Mouse (Mus musculus) right cerebral cortex, postnatal 36 days (tissue): ENCODE measurements around the gene Rgs9.
"Not testable (repeated sequence)": the region's sequence is repeated elsewhere in the genome, so short reads cannot be mapped to it uniquely, and the experiment has no call there.

Experiments
- DNase-seq, 2 experiments: peaks; one replicate each; pipeline ENCODE4 v3.0.0; 2022; ENCODE audit warnings: low spot score in 2 of 2, mixed read lengths in 1 of 2

Rgs9 gene

DNA sequence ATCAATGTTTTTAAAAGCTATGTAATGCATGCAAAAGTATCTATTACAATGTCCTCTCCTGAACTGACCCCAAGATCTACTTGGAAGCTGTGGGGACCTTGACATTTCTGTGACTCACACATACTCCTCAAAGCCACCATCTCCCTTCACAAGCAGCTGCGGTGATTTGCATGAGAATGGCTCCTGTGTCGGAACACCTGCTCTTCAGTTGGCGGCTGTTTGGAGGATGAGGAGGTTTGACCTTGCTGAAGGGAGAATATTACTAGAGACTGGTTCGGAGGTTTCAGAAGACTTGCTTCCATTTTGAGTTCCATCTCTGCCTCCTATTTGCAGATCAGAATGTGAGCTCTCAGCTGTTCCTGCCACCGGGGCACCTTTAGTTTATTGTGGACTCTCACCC, 7.8 kb upstream of the Rgs9 start:
- no peak for DNase-seq

DNA sequence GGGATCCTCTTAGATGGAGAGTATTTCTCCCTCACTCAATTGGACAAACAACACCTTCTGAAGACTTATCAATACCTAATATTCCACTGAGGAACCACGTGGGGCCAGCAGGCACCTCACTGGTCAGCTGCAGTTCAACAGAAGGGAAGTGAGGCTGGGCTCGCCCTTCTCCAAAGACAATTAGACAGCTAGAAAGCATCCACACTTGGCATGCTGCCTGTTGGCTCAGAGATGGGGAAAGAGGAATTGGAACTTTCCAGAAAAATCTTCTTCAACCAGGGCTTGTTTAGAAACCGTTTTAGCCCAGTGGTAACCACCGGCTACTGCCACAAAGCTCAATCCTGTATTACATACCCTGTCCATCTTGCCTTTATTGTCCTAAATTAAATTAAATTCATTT, 4.4 kb upstream of the Rgs9 start:
- no peak for DNase-seq

DNA sequence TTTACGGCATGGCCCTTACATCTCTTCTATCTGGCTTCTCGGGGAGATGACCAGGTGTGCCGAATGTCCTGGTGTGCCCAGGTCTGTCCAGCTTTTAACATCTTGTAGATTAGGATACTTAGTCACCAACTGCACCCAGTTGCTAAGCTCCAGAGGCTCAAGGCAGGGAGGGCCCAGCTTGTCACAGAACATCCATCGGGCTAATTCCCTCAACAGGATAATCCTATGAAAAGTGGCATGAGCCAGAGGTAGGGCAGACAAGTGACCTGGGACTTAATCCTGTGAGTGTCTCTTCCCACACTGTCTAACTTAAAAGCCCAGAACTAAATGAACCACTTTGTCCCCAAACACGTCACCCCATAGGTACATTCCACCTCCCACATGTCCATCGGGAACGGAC, 898 bp downstream of the Rgs9 start:
- no peak for DNase-seq

DNA sequence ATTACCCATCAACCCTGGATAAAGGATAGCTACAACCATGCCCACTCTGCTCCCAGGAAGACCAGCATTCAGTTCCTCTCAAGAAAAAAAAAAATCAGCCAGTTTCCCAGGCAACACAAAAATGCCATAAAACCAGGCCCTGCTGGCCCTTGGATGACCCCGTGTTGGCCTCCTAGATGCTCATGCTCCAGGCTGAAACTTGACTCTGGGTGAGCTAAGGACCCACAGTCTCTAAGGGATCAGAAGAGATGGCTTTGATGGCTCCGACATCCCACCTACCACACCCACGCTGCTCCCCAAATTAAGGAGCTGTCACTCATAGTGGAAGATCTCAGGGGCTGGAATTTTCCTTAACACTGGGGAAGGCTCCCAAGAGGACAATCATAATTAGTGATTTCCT, 5.9 kb downstream of the Rgs9 start:
- no peak for DNase-seq

DNA sequence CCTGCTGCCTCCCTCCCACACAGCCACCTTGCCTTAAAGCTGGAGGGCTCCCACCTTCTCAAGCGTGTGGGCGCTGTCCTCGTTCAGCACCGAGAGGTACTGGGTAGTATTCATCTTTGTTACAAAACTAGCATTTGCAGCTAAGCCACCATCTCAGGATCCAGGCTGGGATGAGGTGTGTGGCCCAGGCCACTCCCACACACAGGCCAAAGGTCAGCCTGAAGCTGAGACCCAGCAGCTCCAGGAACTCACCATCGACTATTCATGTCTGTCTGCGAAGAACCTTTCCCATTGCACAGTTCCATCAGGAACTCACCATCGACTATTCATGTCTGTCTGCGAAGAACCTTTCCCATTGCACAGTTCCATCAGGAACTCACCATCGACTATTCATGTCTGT, 8.6 kb downstream of the Rgs9 start:
- DNase-seq, result not testable (repeated sequence)

DNA sequence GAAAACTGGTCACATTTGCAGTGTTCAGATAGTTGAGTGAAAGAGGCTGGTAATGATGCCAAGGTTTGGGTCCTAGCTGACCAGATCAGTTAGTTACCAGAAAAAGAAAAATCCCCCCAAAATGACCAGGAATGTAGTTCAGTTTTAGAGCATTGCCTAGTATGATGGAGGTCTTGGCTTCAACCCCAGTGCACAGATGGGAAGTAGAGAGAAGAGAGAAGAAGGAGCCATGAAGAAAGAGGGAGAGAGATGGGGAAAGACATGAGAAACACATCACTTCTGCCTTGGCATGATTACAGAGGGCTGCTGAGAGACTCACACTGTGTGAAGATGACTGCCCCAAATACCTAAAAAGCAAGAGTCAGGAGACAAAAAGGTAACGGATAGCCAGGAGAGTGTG, 13.1 kb downstream of the Rgs9 start:
- no peak for DNase-seq

DNA sequence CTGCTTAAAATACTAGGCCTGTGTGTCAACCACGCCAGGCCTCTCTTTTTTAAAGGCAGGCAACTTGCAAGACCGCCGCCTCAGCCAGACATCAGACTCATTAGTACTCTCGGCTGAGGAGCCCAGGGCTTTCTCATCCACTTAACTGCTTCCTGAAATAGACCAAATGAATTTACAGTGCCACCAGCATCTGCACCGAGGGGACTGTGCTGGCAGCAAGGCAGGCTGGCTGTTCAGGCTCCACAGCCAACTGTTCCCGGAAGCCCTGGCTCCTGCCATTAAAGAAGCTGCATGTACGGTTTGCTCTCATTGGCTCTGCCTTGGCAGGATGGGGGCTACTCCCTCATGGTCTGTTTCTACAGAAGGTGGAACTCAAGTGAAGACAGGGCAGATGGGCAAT, 19.7 kb downstream of the Rgs9 start:
- peak; percentile 25 for DNase-seq

DNA sequence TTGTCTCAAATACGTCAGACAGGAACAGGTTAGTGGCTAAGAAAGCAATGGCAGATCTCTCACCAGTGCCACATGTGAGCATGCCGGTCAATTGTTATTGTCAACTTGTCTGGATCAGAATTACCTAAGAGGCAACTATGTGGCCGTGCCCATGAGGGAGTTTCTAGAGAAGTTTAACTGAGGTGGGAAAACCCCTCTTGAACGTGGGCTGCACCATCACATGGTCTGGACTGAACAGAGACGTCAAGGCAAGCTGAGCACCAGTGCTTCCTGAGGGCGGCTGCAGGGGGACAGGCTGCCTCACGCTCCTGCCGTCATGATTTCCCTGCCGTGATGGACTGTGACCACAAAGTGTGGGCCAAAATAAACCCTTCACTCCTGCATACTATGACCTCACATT, 26.5 kb downstream of the Rgs9 start:
- no peak for DNase-seq

DNA sequence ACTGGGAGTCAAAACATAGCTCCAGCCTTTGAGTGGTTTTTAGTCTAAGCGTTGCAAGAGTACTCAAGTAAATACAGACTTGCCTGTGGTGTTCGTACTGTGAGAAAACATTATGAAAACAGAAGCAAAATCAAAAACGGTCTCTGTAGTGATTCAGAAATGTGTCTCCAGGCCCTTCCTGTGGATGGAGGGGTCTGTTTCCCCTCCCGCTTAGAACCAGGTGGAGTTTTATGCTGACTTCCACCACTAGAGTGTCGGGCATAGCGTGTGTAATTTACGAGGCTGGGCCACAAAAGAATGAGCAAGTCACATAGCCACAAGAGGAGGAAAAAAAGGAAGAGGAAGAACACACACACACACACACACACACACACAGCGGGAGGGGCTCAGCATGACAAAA, 27.6 kb downstream of the Rgs9 start:
- no peak for DNase-seq

DNA sequence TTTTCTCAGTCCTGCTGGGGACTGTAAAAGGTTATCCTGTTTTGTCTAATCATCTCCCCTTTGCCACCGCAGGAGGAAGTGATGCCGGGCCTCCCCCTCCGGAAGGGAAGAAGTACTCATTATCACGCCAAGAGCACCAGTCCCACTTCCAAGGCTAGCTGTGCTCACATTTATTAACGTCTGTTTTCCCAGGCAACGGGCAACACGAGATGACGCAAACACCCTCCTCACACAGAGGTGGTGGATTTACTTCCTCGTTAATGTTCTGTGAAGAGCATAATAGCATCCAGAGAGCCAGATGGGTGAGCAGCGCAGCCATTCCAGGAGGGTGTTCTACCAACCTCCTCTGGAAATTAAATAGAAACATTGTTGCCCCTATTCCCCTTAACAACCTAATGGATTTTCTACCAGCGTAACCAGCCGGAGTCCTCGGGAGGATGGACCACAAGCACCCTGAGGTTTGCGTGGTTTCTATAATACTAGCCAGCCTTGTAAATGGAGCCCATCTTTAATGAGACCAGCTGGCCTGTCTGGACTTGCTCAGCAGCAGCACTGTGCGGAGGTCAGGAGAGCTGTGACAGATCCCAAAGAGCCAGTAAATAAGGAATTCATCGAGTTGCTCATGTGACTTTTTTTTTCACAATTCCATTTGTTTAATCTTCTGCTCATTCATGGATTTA, 28.1 kb downstream of the Rgs9 start:
- no peak for DNase-seq

DNA sequence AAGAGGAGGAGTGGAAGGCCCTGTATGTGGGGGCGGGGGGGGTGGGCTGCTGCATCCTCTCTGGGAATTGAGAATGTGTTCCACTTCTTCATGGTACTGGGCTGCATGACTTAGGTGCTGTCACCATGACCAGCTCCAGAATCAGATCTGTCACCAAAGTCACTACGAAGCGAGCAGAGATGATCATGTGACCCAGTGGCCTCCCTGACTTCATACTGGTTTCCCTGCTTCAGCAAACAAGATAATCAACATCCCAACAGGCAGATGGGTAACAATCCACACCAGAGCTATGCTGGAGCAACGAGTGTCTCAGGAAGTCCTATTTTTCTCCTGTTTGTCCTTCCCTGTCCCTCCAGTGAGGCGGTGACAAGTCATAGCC, 28.7 kb downstream of the Rgs9 start:
- DNase-seq, result no peak

DNA sequence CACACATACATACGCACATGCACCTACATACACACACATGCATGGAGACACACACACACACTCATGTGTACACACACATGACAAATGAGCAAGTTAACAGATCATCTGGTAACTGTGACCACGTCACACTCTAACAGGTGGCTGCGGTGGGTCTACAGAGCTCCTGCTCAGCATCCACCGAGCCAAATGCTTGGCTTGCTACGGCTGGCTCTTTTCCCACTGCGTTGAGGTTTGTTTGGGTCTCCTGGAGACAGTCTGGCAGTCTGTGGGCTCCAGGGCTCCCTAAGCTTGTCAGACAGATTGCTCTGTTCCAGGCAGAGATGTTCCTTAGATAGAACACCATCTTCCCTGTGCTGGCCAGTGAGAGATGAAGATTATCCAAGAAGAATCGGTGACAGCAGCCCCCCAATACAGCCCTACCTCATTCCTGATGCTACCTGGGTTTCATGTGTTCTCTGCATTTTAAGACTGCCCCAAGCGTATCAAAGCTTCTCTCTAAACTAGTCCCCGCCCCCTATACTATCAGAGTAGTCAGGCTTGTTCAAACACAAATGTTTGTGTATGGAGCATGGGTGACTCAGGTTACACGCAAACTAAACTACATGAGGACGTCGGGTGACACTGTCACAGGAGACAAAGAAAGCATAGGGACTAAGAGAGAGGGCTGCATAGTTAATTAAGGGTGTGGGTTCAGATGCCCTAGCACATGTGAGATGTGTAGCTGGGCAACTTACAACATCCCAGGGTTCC, 31.6 kb downstream of the Rgs9 start:
- DNase-seq, result peak; percentile 43 to 50

DNA sequence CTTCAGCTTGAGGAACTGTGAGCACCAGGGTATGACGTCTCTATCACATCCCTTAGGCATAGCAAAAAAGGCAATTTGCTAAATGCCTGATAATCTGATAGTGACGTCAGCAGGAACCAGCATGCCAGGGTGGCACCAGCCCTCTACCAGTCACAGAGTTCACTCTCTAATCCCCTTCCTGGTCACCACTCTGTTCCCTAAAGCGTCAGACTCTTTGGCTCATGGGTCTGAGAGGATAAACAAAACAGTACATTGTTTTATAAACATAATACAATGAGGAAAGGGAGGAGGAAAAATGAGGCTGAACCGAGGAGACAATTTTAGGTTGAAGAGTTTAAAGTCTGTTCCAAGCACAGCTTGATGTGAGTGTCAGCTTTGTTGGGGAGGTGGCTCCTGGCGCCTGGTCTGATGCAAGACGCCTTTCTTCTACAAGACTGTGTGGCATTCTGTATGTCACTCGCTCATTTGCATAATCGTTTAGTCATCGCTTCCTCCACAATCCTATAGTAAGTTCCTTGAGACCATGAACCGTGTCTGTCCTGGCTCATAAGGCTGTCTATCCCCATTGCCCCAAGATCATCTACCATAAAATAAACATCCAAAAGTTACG, 33.7 kb downstream of the Rgs9 start:
- peak; percentile 25 to 67 for DNase-seq

DNA sequence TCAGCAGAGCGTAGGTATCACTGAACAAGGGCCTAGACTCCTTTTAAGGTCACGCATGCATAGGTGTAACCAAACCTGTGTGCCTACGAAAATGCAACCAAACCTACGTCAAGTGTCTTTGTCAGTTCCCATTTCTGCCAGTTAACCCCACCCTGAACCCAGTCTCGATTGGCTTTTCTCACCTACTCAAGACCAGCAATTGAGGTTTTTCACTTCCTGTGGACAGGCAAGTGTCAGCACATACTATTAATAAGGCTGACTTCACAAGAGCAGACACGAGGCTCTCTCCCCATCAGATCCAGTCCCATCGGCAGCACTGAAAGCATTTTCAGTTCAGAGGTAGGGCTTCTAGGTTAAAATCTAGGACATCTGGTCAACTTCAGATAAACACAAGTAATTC, 37.4 kb downstream of the Rgs9 start:
- DNase-seq, result no peak

DNA sequence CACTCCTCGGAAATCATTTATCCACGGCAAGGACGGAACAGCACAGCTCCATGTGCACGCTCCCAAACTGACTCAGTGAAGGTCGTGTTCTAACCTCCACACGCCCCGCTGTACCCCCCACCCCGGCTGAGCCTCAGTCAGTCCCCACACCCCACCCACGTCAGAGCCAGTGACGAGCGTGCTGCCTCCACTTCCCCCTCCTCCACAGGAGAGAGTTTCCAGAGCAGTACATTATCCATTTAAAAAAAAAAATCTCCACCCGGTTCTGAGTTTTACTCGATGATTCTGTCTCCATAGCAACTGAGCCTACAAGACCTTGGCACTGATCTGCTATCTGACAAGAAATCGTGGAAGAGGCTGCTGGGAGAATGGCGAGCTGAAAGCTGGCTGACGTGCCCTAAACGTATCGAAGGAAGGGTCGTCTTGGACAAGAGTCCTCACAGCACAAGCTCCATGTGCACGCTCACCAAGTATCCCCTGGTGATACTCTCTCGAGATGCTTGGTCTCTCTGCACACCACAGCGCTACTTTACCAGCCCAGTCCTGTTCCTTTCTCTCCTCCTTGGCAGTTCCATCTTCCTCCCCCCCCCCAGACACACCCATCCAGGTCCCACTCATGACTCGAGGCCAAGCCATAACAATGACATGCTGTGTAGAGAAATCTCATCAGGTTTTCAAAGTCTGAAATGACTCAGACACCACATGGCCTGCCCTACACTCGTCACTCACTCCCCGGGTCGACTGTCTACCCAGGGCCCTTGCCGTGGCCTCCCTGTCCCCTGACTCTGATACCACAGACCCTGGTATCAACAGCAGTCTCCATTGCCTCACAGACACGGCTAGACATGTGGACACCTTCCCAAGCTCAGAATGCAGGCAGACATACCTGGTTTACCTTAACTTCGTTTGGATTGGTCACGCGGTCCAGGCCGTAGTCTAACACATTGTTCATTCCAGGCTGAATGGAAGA, 38.7 kb downstream of the Rgs9 start:
- DNase-seq, result peak; percentile 51 to 58

DNA sequence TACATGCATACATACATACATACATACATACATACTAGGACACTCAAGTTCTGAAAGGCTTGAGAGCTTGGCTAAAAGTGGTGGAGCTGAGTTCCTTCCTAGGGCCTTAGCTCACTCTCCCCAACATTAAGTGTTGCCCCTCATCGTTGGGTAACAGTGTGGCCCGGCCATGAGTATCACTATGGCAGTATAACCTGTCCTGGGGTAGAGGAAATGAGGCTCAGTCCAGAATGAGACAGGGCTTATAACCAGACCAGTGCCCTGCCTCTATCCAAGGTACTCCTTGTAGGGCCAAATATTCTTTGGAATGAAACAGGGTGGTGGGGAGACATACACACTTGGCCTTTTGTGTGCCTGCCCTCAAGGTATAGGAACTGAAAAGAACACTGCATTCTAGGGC, 40.1 kb downstream of the Rgs9 start:
- DNase-seq, result no peak

DNA sequence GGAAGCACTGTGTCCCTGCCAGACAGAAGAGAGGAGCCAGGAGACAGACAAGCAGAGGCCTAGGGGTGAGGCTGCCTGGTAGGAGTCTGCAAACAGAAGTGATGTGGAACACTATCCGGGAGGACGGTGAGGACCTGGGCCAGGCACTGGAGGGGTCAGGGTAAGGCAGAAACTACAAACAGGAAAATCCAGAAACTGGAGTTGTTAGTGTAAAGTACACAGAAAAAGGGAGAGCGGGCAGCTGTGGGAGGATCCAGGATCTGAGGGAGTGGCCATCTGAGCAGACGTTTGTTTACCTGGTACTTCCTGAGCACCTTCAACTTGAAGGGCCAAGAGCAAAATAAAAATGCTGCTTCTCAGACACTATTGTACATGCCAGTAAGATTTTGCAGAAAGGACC, 42.9 kb downstream of the Rgs9 start:
- DNase-seq, result no peak

DNA sequence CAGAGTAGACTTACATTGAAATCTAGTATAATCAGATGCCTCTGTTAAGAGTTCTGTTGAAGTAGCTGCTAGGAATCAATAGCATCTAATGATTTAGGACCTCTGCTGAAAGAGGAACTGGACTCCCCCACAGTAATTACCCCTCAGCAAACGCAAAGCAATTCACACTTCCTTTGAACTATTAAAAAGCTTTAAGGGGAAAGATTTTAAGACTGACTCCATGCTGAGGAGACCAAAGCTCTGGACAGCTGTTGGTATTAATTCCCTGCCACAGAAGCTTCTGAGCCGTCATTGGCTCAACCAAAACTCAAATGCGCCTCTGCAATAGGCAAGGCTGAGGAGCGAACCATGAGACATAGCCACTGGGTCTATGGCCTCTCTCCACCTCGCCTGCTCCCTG, 45.4 kb downstream of the Rgs9 start:
- DNase-seq, result no peak

DNA sequence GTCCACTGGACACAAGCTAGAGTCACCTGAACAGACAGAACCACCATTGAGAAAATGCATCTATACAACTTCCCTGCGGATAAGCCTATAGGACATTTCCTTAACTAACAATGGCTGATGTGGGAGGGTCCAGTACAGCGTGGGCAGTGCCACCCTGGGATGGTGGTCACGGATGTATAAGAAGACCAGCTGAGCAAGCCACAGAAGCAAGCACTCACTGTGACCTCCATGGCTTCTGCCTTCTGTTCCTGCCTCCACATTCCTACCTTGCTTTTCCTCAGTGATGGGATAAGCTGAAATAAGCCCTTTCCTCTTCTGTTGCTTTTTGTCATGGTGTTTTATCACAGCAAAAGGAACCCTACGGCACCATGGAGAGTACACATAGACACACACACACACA, 47.4 kb downstream of the Rgs9 start:
- no peak for DNase-seq

DNA sequence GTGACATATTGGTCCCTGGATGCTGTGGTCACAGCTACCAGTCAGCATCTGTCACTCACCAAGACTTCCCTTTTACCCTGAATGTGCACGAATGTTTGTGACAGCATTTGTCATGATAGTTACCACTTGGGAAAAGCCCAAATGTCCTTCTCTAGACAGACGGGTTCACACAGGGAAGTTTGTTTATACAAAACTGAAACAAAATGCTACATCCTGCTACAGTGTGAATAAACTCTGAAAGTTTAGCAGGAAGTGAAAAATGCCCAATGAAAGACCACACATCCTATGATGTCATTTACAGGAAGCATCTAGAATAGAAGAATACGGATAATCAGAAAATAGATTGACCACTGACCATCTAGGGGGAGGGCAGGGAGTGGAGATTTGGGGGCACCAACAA, 51.0 kb downstream of the Rgs9 start:
- DNase-seq, result no peak

DNA sequence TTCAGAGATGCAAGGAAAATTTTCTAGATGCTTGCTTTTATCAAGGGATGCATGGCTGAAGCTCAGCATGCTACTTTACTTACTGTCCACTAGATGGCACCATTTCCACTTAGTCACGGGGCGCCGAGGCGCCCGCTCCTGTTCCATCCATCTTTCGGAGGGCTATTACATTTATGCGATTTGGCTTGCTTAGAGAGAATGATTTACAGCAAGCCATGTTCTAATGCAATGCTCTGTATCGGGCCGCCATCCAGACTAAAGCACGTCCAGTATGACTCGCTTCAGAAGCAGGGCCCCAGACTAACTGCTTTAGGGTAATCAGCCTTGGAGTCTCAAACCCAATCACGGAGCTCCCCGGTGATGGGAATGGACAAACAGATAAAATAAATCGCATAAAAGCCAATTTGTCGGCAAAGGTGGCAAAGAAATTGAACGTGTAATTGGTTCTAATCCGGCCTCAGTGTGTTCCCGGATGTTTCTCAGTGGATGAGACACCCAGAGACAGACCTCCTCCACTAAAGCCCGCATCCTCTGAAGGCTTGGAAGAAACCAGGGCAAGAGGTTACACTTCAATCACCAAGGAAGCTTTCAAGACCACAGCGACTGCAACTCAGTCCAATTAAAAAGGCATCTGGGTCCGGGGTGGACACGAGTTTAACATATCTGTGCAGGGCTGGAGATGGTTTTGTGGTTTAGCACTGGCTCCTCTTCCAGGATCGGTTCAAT, 53.1 kb downstream of the Rgs9 start:
- DNase-seq, result peak; percentile 16 to 20
